Mouse (Mus musculus) layer of hippocampus, adult 8-10 months (tissue): ENCODE measurements around the gene Gm28434. TPM values are rescaled to one million over a fixed set of nuclear protein-coding genes. Genes with fewer than 3 reads are reported as not detected.

Experiments
- DNase-seq, 2 experiments: peaks; one replicate each; pipeline ENCODE4 v3.0.0; 2022; ENCODE audit warnings: low spot score in 2 of 2
- total RNA-seq, 4 experiments: library from RNA; stranded (reverse); gene quantifications; 2 replicates each; pipeline ENCODE4 v1.2.4; 2022

Gm28434 gene
- total RNA-seq, result not detected

DNA sequence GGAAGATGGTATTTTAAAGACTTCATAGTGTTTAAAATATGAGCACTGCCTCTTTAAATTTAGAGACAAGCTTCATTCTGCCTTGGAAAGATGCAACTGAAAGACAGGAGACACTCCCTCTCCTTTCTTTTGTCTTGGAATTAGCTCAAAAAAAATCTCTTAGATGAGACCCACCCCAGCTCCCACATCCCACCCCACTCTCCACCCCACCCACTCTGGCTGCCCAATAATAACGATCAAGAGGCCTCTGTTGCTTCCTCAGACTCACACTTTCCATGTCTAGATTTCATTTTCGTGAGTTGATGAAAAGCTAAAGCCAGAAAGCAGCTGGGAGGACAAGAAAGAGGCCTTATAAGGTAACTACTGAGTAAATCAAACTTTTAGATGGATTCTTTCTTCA lies at the start of gene Gm28434, which contains the start of gene 2310003L06Rik:
Gene Gm28434, plus strand, starts transcription at position 317 of the 400 bp plus-strand sequence.
Gene 2310003L06Rik, plus strand, starts transcription at position 259 of the 400 bp plus-strand sequence.
- DNase-seq, result no peak

- no peak for DNase-seq
Observed at GRCm38 (mm10) chr5:87925372-87925771, 43.9 kb upstream of the Gm28434 start, which contains the start of gene Csn3. Gene Csn3, plus strand, starts transcription at chr5:87925579.

DNA sequence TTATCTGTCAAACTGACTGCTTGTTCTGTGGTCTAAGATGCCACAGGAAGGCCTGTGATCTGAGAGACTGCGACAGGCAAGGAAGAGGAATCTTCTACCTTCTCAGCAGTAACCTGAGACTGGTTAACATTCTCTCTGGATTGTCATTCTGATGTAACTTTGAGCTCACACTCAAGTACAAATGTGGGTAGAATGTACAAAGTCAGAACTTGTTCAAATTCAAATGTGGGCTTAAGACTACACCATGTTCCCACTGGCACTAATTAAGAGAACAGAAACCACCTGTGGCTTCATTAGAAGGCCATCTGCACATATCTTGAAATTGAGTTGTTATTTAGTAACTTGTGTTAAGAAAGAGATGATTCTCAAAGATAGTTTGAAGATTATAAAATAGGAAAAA lies 37.7 kb upstream of the Gm28434 start:
- no peak for DNase-seq

GRCm38 (mm10) chr5:87940752-87941151 lies 28.6 kb upstream of the Gm28434 start:
- no peak for DNase-seq

DNA sequence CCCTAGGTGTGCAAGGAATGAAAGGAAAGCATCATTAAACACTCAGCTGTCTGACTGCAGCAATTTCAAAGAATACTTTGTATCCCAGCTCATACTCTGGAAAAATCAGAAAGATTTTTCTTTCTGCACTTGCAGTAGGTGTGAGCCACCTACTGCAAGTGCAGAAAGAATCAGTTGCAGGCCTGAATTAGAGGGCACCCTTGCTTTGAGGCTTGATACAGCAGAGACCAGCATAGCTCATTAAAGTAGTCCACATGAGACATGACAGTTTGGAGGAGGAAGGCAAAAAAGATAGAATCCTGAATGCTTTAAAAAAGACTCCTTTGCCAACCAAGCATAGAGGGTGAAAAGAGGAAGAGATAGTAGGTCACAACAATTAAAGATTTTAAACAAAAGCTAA lies 26.8 kb upstream of the Gm28434 start:
- DNase-seq, result no peak

- no peak for DNase-seq
Observed at GRCm38 (mm10) chr5:87951836-87952235, 17.5 kb upstream of the Gm28434 start.

DNA sequence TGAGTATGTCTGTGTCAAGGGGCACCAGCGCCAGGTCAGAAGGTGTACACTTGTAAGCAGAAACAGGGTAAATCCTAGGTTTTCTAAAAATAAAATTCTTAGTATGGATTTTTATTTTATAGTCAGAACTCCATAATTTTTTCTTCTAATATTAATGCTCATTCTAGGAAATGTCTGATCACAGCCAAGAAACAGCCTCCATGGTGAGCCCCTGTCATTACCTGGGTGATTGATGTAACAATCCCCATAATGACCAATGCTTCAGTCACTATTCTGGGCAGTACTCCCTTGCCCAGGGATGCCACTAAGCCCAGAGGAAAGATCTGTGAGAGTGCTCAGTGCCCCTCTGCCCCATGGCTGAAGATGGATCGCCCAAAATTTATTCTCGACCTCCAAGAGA lies 9.8 kb downstream of the Gm28434 start, which contains the start of gene Cabs1:
Gene Cabs1, plus strand, starts transcription at position 301 of the 400 bp plus-strand sequence.
- no peak for DNase-seq

DNA sequence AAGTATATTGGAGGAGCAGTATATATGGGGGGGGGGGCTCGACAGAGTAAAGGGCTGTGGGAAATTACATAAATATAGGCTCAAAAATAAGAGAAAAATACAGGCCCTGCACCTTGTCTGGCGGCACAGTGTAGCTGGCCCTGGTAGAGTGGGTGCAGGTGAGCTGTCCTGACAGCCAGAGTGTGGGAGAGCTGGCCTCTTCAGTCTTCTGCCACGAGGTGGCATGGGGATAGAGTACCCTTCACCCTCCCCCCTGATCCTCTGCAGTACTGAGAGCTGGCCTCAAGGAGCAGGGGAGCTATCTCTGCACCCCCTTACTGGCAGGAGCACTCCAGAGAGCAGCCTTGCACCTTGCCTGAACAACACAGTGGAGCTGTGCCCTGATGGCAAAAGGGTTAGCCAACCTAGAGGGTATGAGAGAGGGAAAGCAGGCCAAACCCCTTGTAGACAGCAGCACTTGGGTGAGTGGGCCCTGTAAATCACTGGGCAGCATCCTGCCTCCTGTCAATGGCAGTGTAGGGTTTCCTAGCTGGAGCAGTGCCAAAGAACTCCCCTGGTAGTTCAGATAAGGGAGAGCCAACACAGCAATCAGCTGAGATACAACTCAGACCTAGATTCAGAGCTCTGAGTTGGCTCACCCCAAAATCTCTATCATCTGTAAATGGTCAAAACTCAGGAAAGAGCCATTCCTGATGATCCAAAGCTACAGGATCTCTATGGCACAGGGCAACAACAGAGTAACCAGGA lies 13.3 kb downstream of the Gm28434 start:
- DNase-seq, result no peak

GRCm38 (mm10) chr5:88002249-88002648 lies 32.9 kb downstream of the Gm28434 start, which contains the start of gene Smr3a:
Gene Smr3a, plus strand, starts transcription at chr5:88002549.
- no peak for DNase-seq

DNA sequence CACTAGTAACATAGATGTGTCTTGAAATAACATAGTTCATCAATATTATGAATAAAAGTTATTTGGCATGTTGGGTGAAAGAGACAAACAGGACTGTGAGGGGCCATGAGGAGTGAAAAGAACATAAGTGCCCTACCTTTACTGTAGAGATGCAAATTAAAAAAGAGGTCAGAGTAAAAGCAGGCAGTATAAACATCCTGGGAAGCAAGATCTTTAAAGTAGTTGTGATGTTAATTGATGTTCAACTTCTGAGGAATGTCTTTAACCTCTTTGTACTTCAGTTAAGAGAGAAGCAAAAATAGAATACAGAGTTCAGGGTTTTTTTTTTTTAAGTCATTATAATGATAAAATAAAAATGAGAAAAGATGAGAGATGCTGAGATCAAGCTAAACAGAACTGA lies 35.9 kb downstream of the Gm28434 start:
- no peak for DNase-seq

Other genes with a start within 250 kb of the Gm28434 start
- not detected for gene Csn1s2a, start 194.9 kb upstream of the Gm28434 start, total RNA-seq
- not detected for gene Csn1s2b, start 161.4 kb upstream of the Gm28434 start, total RNA-seq
- not detected for gene Prr27, start 143.8 kb upstream of the Gm28434 start, total RNA-seq
- not detected for gene Odam, start 84.5 kb upstream of the Gm28434 start, total RNA-seq
- gene Csn3, start 43.9 kb upstream of the Gm28434 start, total RNA-seq, result not detected
- not detected for gene 2310003L06Rik, start 58 bp upstream of the Gm28434 start, total RNA-seq
- not detected for gene Cabs1, start 9.9 kb downstream of the Gm28434 start, total RNA-seq
- not detected for gene Smr3a, start 33.0 kb downstream of the Gm28434 start, total RNA-seq
- gene Smr2, start 117.0 kb downstream of the Gm28434 start, total RNA-seq, result not detected
- not detected for gene Gm11116, start 142.0 kb downstream of the Gm28434 start, total RNA-seq
- not detected for gene Gm11115, start 184.6 kb downstream of the Gm28434 start, total RNA-seq